Mouse (Mus musculus) embryonic facial prominence, embryonic 13.5 days (tissue): ENCODE measurements around the gene Chd1. TPM values are rescaled to one million over a fixed set of nuclear protein-coding genes. Genes with fewer than 3 reads are reported as not detected.

Experiments used
- ATAC-seq: fragments of 200-750 bp; cut with Nextera tagmentation; 2 replicates; pipeline ENCODE4 v1.8.0; 2017; ENCODE audit warnings: low read depth; ENCODE audit not compliant: insufficient number of reproducible peaks, insufficient read depth, low FRiP score, low TSS enrichment
- H3K27ac ChIP-seq: fragments of 300-500 bp; sonication (generic); 2 replicates; pipeline ENCODE4 v1.5.1; 2015; ENCODE audit warnings: moderate library complexity, mild to moderate bottlenecking, inconsistent platforms
- H3K27me3 ChIP-seq: fragments of 300-500 bp; sonication (generic); 2 replicates; pipeline ENCODE4 v1.6.1; 2015; ENCODE audit warnings: mild to moderate bottlenecking, inconsistent platforms
- H3K36me3 ChIP-seq: fragments of 300-500 bp; sonication (generic); 2 replicates; pipeline ENCODE4 v1.6.1; 2015; ENCODE audit warnings: mild to moderate bottlenecking, inconsistent platforms
- H3K4me1 ChIP-seq: fragments of 300-500 bp; sonication (generic); 2 replicates; pipeline ENCODE4 v1.6.1; 2015; ENCODE audit warnings: inconsistent platforms
- H3K4me2 ChIP-seq: fragments of 300-500 bp; sonication (generic); 2 replicates; pipeline ENCODE4 v1.6.1; 2015; ENCODE audit warnings: moderate library complexity, mild to moderate bottlenecking, inconsistent platforms
- H3K4me3 ChIP-seq: fragments of 300-500 bp; sonication (generic); 2 replicates; pipeline ENCODE4 v1.5.1; 2015; ENCODE audit warnings: mild to moderate bottlenecking, inconsistent platforms
- H3K9ac ChIP-seq: fragments of 300-500 bp; sonication (generic); 2 replicates; pipeline ENCODE4 v1.6.1; 2015; ENCODE audit warnings: mild to moderate bottlenecking, inconsistent platforms
- H3K9me3 ChIP-seq: fragments of 300-500 bp; sonication (generic); 2 replicates; pipeline ENCODE4 v1.6.1; 2016; ENCODE audit warnings: inconsistent platforms
- WGBS: fragments of 180-500 bp; shearing (Covaris S2); methylation state at CpG from one replicate; pipeline ENCODE4 v1.1.7; 2015; ENCODE audit warnings: mixed read lengths; 5-methylcytosine and 5-hydroxymethylcytosine counted together
- polyA plus RNA-seq: library from polyadenylated mRNA; unstranded; fragments of >200 nt; fragmentation: Nextera tagmentation; extraction: Ambion mirVana; gene quantifications from 2 replicates; pipeline ENCODE4 v1.2.1, GENCODE M21; 2015

The Chd1 gene
- 32.3 and 34.6 TPM in 2 replicates for polyA plus RNA-seq

DNA sequence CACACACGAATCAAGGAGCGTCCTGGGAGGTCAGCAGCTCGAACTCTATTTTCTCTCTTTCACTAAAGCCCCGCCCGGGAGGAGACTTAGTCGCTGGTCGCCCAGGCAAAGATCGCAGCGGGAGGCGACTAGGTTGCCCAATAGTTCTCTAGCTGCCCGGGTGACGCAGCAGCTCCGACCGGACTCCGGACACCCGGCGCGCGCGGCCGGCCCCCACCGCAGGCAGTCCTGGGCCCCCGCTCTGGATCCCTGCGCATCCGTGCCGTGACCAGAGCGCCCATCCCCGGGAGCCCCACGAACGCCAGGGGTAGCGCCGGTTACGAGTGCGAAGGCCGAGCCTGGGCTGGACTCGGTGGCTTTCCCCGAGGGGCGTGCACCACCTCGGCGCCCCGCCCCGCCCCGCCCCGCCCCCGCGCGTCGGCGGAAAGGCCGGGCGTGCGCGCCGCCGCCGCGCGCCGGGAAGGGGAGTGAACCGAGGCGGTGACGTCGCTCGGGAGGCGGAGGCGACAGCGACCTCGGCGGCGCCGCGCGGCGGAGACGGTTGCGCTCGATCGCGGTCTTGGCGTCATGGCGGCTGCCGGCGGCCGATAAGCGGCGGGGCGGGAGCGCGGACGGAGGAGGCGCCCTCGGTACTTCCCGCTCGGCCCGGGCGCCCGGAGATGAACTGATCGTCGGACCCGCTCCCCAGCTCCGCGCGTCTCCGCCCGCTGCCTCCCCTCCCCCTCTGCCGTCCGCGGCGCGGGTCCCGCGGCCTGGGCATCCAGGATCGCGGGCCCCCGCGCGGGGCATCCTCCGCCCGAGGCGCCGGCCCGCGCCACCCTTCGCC is at the start of gene Chd1:
Gene Chd1, plus strand, starts transcription at position 493 of the 826 bp plus-strand sequence.
- Histone ChIP-seq H3K9ac (peak within 1 kb of the TSS; percentile 89), H3K9me3 (no peaks in the 10 kb centered on the region), H3K27ac (peak within 1 kb of the TSS; percentile 92), H3K36me3 (peaks cover 13% of the 10 kb centered on the region), H3K4me2 (peak within 1 kb of the TSS; percentile 83), H3K27me3 (no peaks in the 10 kb centered on the region), H3K4me1 (peaks cover 14% of the 10 kb centered on the region), H3K4me3 (peak within 1 kb of the TSS; percentile 90)
- ATAC-seq: peak; percentile 95
- WGBS: under 1% methylated on average over 108 of the region's 124 CpGs

GRCm38 (mm10) chr17:15656881-15657607 is 47.7 kb upstream of the Chd1 start:
- peak overlapping the region; percentile 44 for H3K4me2 ChIP-seq
- WGBS: 6% methylated on average over 6 of the region's 6 CpGs
- peak; percentile 71 for ATAC-seq

GRCm38 (mm10) chr17:15672870-15673269 is 31.9 kb upstream of the Chd1 start:
- H3K27me3 ChIP-seq: no peaks in the 10 kb centered on the region
- no peak overlapping the region for H3K9ac ChIP-seq
- H3K4me1 ChIP-seq: no peaks in the 10 kb centered on the region
- WGBS: 26% methylated on average over 5 of the region's 5 CpGs
- H3K36me3 ChIP-seq: no peaks in the 10 kb centered on the region
- ATAC-seq: no peak
- H3K4me3 ChIP-seq: no peak overlapping the region
- H3K4me2 ChIP-seq: no peak overlapping the region
- H3K27ac ChIP-seq: no peak overlapping the region
- H3K9me3 ChIP-seq: no peaks in the 10 kb centered on the region

More at GRCm38 (mm10) chr17:15656881-15657607, 47.7 kb upstream of the Chd1 start:
- H3K9me3 ChIP-seq: no peaks in the 10 kb centered on the region
- H3K4me3 ChIP-seq: peak overlapping the region; percentile 16; the same call in 1 of the 2 replicates
- H3K4me1 ChIP-seq: peaks cover 11% of the 10 kb centered on the region
- H3K27ac ChIP-seq: peak overlapping the region; percentile 57
- H3K9ac ChIP-seq: peak overlapping the region; percentile 40; the same call in 1 of the 2 replicates
- H3K27me3 ChIP-seq: no peaks in the 10 kb centered on the region
- H3K36me3 ChIP-seq: no peaks in the 10 kb centered on the region

DNA sequence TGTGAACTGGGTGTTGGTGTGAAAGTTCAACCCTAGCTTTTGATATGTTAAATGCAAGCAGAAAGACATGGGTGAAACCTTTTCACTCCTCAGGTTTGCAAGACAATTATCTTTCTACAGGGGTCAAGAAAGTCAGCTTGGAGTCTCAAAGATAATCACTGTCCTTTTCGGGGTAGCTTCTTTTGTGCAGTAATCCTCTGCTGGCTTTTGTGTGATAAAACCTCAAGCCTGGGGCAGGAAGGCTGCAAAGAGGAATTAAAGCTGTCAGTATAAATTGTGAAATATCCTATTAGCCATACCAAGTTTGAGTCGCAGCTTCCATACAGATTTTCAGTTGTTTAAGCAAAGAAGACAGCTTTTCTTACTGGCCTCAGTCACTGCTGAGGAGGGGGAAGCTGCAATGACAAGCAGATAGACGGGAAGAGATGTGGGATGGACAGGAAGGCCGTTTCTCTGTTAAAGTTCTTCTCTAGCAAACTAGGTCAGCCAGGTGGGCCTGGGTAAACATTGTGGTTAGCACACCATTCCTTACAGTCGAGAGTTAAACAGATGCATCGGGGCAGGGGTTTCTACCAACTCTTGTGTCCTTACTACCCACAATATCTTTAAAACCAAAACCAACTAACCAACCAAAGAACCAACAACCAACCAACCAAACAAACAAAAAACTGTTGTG is 26.7 kb upstream of the Chd1 start:
- no peaks in the 10 kb centered on the region for H3K9me3 ChIP-seq
- H3K4me1 ChIP-seq: no peaks in the 10 kb centered on the region
- H3K4me3 ChIP-seq: no peak overlapping the region
- H3K9ac ChIP-seq: no peak overlapping the region
- H3K36me3 ChIP-seq: no peaks in the 10 kb centered on the region
- 33% methylated on average over 6 of the region's 6 CpGs for WGBS
- no peak overlapping the region for H3K27ac ChIP-seq
- ATAC-seq: no peak
- H3K27me3 ChIP-seq: no peaks in the 10 kb centered on the region
- no peak overlapping the region for H3K4me2 ChIP-seq

- Histone ChIP-seq H3K4me1 (no peaks in the 10 kb centered on the region), H3K9me3 (no peaks in the 10 kb centered on the region), H3K27me3 (no peaks in the 10 kb centered on the region), H3K4me3 (no peak overlapping the region), H3K36me3 (no peaks in the 10 kb centered on the region), H3K27ac (no peak overlapping the region), H3K9ac (no peak overlapping the region), H3K4me2 (no peak overlapping the region)
- ATAC-seq: no peak
- WGBS: 79% methylated on average over 9 of the region's 9 CpGs
These were observed 24.7 kb upstream of the Chd1 start for GRCm38 (mm10) chr17:15679966-15680630.

- H3K4me2 ChIP-seq: no peak overlapping the region
- H3K9ac ChIP-seq: no peak overlapping the region
- no peaks in the 10 kb centered on the region for H3K36me3 ChIP-seq
- H3K27me3 ChIP-seq: no peaks in the 10 kb centered on the region
- no peaks in the 10 kb centered on the region for H3K4me1 ChIP-seq
- H3K4me3 ChIP-seq: no peak overlapping the region
- WGBS: 87% methylated on average over 4 of the region's 4 CpGs
- no peak for ATAC-seq
- no peak overlapping the region for H3K27ac ChIP-seq
- H3K9me3 ChIP-seq: no peaks in the 10 kb centered on the region
These were observed 24.1 kb upstream of the Chd1 start for GRCm38 (mm10) chr17:15680661-15681060.

DNA sequence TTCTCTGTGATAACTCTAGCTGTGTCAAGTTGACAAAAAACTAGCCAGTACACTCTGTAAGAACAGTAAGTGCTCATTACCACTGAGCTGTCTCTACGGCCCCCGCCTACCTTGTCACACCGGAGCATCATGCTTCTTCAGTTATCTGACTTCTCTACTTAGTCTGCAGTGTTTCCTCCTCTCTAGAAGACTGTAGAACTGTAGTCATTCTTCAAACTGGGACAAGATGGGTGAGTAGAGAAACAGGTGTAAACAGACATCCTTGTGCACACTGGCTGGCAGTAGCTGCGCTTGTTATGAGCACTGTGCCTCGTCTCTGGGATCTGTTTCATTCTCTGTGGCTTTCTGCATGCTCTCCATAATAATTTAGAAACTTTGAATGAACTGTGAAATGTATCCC is 18.4 kb upstream of the Chd1 start:
- 86% methylated on average over 5 of the region's 5 CpGs for WGBS
- no peaks in the 10 kb centered on the region for H3K27me3 ChIP-seq
- no peak for ATAC-seq
- no peaks in the 10 kb centered on the region for H3K4me1 ChIP-seq
- no peak overlapping the region for H3K9ac ChIP-seq
- no peaks in the 10 kb centered on the region for H3K36me3 ChIP-seq
- no peak overlapping the region for H3K4me3 ChIP-seq
- no peak overlapping the region for H3K27ac ChIP-seq
- H3K9me3 ChIP-seq: no peaks in the 10 kb centered on the region
- H3K4me2 ChIP-seq: no peak overlapping the region

DNA sequence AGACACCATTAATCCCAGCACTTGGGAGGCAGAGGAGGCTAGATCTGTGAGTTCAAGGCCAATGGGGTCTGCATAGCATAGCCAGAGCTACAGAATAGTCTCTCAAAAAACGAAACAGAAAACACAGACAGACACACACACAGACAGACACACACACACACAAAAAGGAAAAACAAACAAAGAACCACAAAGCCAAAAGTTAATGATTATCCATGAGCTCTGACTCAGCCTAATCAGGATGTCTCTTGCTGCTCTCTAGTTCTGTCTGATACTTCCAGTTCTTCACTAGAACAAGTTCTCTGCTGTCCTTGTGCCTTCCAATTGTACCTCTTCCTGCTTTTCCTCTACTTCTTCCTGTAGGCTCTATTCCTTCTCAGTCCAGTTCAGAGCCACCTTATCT is 14.5 kb upstream of the Chd1 start:
- no peaks in the 10 kb centered on the region for H3K4me1 ChIP-seq
- 83% methylated on average over 1 of the region's 1 CpGs for WGBS
- no peaks in the 10 kb centered on the region for H3K36me3 ChIP-seq
- H3K9ac ChIP-seq: no peak overlapping the region
- no peak overlapping the region for H3K27ac ChIP-seq
- H3K4me3 ChIP-seq: no peak overlapping the region
- H3K4me2 ChIP-seq: no peak overlapping the region
- H3K9me3 ChIP-seq: no peaks in the 10 kb centered on the region
- ATAC-seq: no peak
- H3K27me3 ChIP-seq: no peaks in the 10 kb centered on the region

DNA sequence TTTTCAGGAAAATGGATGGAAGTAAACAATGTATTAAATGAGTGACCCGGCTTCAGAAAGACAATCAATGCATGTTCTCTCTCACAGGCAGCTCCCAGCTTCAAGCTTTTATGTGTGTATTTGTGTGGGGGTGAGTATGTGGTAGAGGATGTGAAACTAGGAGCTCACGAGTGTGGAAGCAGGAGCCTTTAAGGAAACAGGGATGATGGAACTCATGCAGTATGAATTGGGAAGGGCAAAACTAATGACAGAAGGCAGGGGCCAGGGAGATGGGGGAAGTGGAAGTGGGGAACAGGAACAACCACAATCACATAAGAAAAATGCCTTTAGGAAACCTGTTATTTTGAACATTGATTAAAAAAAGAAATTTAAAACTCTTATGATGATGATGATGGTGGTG is 9.2 kb upstream of the Chd1 start:
- Histone ChIP-seq H3K27ac (no peak overlapping the region), H3K27me3 (no peaks in the 10 kb centered on the region), H3K4me3 (no peak overlapping the region), H3K4me1 (no peaks in the 10 kb centered on the region), H3K9ac (no peak overlapping the region), H3K4me2 (no peak overlapping the region), H3K9me3 (no peaks in the 10 kb centered on the region), H3K36me3 (no peaks in the 10 kb centered on the region)
- 82% methylated on average over 2 of the region's 2 CpGs for WGBS
- no peak for ATAC-seq

DNA sequence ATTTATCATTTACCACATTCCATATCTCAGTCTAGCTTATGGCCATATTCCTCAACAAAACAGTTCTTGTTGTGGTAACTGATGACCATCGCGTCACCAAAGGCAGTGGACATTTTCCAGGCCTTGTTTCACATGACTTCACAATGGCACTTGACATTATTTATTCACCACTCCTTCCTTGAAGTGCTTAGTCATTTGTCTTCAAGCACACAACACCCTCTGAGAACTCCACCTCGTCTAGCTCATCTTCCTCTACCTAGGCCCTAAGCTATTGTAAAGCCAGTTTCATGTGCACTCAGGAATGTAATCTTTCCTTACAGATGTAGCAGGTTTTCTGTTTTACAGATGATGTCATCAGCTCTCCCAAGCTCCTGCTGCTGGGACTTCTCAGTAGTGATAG is 5.8 kb upstream of the Chd1 start:
- WGBS: 93% methylated on average over 3 of the region's 3 CpGs
- no peak for ATAC-seq

GRCm38 (mm10) chr17:15701505-15701904 is 3.3 kb upstream of the Chd1 start:
- ATAC-seq: no peak
- 91% methylated on average over 5 of the region's 5 CpGs for WGBS

More for the DNA sequence above, 5.8 kb upstream of the Chd1 start:
- Histone ChIP-seq H3K4me1 (peaks cover 2% of the 10 kb centered on the region; the same call in 1 of the 2 replicates), H3K4me3 (no peak overlapping the region), H3K9ac (no peak overlapping the region), H3K4me2 (no peak overlapping the region), H3K9me3 (no peaks in the 10 kb centered on the region), H3K36me3 (no peaks in the 10 kb centered on the region), H3K27ac (no peak overlapping the region), H3K27me3 (no peaks in the 10 kb centered on the region)

More at GRCm38 (mm10) chr17:15701505-15701904, 3.3 kb upstream of the Chd1 start:
- H3K9ac ChIP-seq: no peak overlapping the region
- H3K36me3 ChIP-seq: no peaks in the 10 kb centered on the region
- H3K27ac ChIP-seq: no peak overlapping the region
- H3K9me3 ChIP-seq: no peaks in the 10 kb centered on the region
- H3K4me3 ChIP-seq: no peak overlapping the region
- peaks cover 5% of the 10 kb centered on the region for H3K4me1 ChIP-seq
- H3K27me3 ChIP-seq: no peaks in the 10 kb centered on the region
- no peak overlapping the region for H3K4me2 ChIP-seq
